Mouse (Mus musculus) gonadal fat pad, adult 2 months (tissue): ENCODE measurements at regions not wholly inside any gene's neighbourhood (a gene's known extent, or its start where the extent isn't known, plus 50 kb on each side); places are given as distances from the start of the nearest gene placed in this dataset.

ENCODE experiments used
- DNase-seq: peaks from one replicate; pipeline ENCODE4 v3.0.0-alpha.2; 2012; ENCODE audit warnings: low read depth

- no peak for DNase-seq
These were observed 272.9 kb upstream of the Sox2 start for GRCm38 (mm10) chr3:34377329-34377728.

- no peak for DNase-seq
These were observed 278.8 kb upstream of the Sox2 start for GRCm38 (mm10) chr3:34371418-34371817.

- DNase-seq: no peak
These were observed 257.0 kb upstream of the Dnajc19 start for GRCm38 (mm10) chr3:34338100-34338499.

- DNase-seq: no peak
These were observed 252.4 kb upstream of the Dnajc19 start for GRCm38 (mm10) chr3:34333555-34333954.

- DNase-seq: no peak
These were observed 250.8 kb upstream of the Dnajc19 start for GRCm38 (mm10) chr3:34331889-34332276.

- DNase-seq: no peak
These were observed 250.1 kb upstream of the Dnajc19 start for GRCm38 (mm10) chr3:34330970-34331888.

- no peak for DNase-seq
These were observed 247.7 kb upstream of the Dnajc19 start for GRCm38 (mm10) chr3:34328865-34329264.

GRCm38 (mm10) chr3:34325669-34326068 is 244.5 kb upstream of the Dnajc19 start:
- no peak for DNase-seq

- DNase-seq: no peak
These were observed 241.5 kb upstream of the Dnajc19 start for GRCm38 (mm10) chr3:34322527-34323210.

GRCm38 (mm10) chr3:34314798-34315197 is 233.7 kb upstream of the Dnajc19 start:
- no peak for DNase-seq

GRCm38 (mm10) chr3:34314393-34314792 is 233.3 kb upstream of the Dnajc19 start:
- DNase-seq: no peak

- DNase-seq: no peak
These were observed 230.8 kb upstream of the Dnajc19 start for GRCm38 (mm10) chr3:34311944-34312343.

- no peak for DNase-seq
These were observed 218.5 kb upstream of the Dnajc19 start for GRCm38 (mm10) chr3:34299637-34300036.

- no peak for DNase-seq
These were observed 206.7 kb upstream of the Dnajc19 start for GRCm38 (mm10) chr3:34287836-34288235.

GRCm38 (mm10) chr3:34270154-34270553 is 189.0 kb upstream of the Dnajc19 start:
- no peak for DNase-seq

- DNase-seq: peak; percentile 83
These were observed 185.3 kb upstream of the Dnajc19 start for GRCm38 (mm10) chr3:34266462-34266861.

- DNase-seq: no peak
These were observed 183.7 kb upstream of the Dnajc19 start for GRCm38 (mm10) chr3:34264811-34265210.

GRCm38 (mm10) chr3:34252730-34253337 is 171.7 kb upstream of the Dnajc19 start:
- no peak for DNase-seq

GRCm38 (mm10) chr3:34242126-34242525 is 161.0 kb upstream of the Dnajc19 start:
- DNase-seq: no peak

- no peak for DNase-seq
These were observed 158.9 kb upstream of the Dnajc19 start for GRCm38 (mm10) chr3:34239978-34240377.

GRCm38 (mm10) chr3:34234391-34234790 is 153.3 kb upstream of the Dnajc19 start:
- DNase-seq: no peak
